Mouse (Mus musculus): ENCODE measurements around the gene Fads6. TPM values are rescaled to one million over a fixed set of nuclear protein-coding genes. Genes with fewer than 3 reads are reported as not detected.

Fads6 gene
- total and polyA plus RNA-seq, 2 experiments from 2014 or later: 1.6 to 10.2 TPM

GRCm38 (mm10) chr11:115243783-115244182 lies 53.7 kb downstream of the Fads6 start:
- TF ChIP-seq CTCF (IDR thresholded peaks at IDR 0.05): no peak
- 88% methylated on average over 12 of the region's 12 CpGs for WGBS

GRCm38 (mm10) chr11:115242746-115243145 lies 54.7 kb downstream of the Fads6 start:
- TF ChIP-seq CTCF (IDR thresholded peaks at IDR 0.05): no peak
- no peaks in the 10 kb centered on the region; the same call in none of the 2 replicates for H3K4me1 ChIP-seq (ENCODE audit: insufficient read depth, low read length)
- WGBS: 77% methylated on average over 3 of the region's 3 CpGs
- H3K36me3 ChIP-seq (ENCODE audit: insufficient read depth, low read length): peaks cover 31% of the 10 kb centered on the region
- H3K9ac ChIP-seq (replicated peaks; ENCODE audit: low read length, poor library complexity, severe bottlenecking): no peak overlapping the region
- no peak for DNase-seq (ENCODE audit: low spot score)
- no peaks in the 10 kb centered on the region for H3K27me3 ChIP-seq (ENCODE audit: insufficient read depth, low read length)
- no peak overlapping the region for H3K27ac ChIP-seq (ENCODE audit: low read depth, low read length)
- ATAC-seq (ENCODE audit: low FRiP score): no peak
- H3K4me3 ChIP-seq (ENCODE audit: low read depth, low read length): no peak overlapping the region
- no peaks in the 10 kb centered on the region for H3K9me3 ChIP-seq (ENCODE audit: low read length)
- no peak overlapping the region for H3K4me2 ChIP-seq (ENCODE audit: low read depth, low read length, poor library complexity, severe bottlenecking)

More at GRCm38 (mm10) chr11:115243783-115244182, 53.7 kb downstream of the Fads6 start:
- peaks cover 7% of the 10 kb centered on the region for H3K27me3 ChIP-seq (ENCODE audit: insufficient read depth, low read length)
- no peaks in the 10 kb centered on the region for H3K9me3 ChIP-seq (ENCODE audit: low read length)
- ATAC-seq (ENCODE audit: low FRiP score) (no peak), DNase-seq (ENCODE audit: low spot score) (no peak)
- H3K4me3 ChIP-seq (ENCODE audit: low read depth, low read length): no peak overlapping the region
- peaks cover 31% of the 10 kb centered on the region for H3K36me3 ChIP-seq (ENCODE audit: insufficient read depth, low read length)
- H3K27ac ChIP-seq (ENCODE audit: low read depth, low read length): no peak overlapping the region
- no peaks in the 10 kb centered on the region; the same call in none of the 2 replicates for H3K4me1 ChIP-seq (ENCODE audit: insufficient read depth, low read length)
- no peak overlapping the region for H3K4me2 ChIP-seq (ENCODE audit: low read depth, low read length, poor library complexity, severe bottlenecking)
- H3K9ac ChIP-seq (replicated peaks; ENCODE audit: low read length, poor library complexity, severe bottlenecking): no peak overlapping the region

GRCm38 (mm10) chr11:115241402-115241801 lies 56.1 kb downstream of the Fads6 start:
- no peak for ATAC-seq (ENCODE audit: low FRiP score)
- no peak for TF ChIP-seq CTCF (IDR thresholded peaks at IDR 0.05)
- Histone ChIP-seq H3K9me3 (ENCODE audit: low read length) (no peaks in the 10 kb centered on the region), H3K27ac (ENCODE audit: low read depth, low read length) (no peak overlapping the region), H3K9ac (replicated peaks; ENCODE audit: low read length, poor library complexity, severe bottlenecking) (no peak overlapping the region), H3K36me3 (ENCODE audit: insufficient read depth, low read length) (peaks cover 31% of the 10 kb centered on the region), H3K4me2 (ENCODE audit: low read depth, low read length, poor library complexity, severe bottlenecking) (no peak overlapping the region), H3K4me3 (ENCODE audit: low read depth, low read length) (no peak overlapping the region), H3K4me1 (ENCODE audit: insufficient read depth, low read length) (no peaks in the 10 kb centered on the region; the same call in 1 of the 2 replicates), H3K27me3 (ENCODE audit: insufficient read depth, low read length) (no peaks in the 10 kb centered on the region)
- DNase-seq (ENCODE audit: low spot score): no peak
- 81% methylated on average over 11 of the region's 11 CpGs for WGBS

- Histone ChIP-seq H3K9ac (replicated peaks; ENCODE audit: low read length, poor library complexity, severe bottlenecking) (no peak overlapping the region), H3K4me1 (ENCODE audit: insufficient read depth, low read length) (peaks cover 3% of the 10 kb centered on the region; the same call in 1 of the 2 replicates), H3K36me3 (ENCODE audit: insufficient read depth, low read length) (peaks cover 7% of the 10 kb centered on the region), H3K4me2 (ENCODE audit: low read depth, low read length, poor library complexity, severe bottlenecking) (no peak overlapping the region), H3K4me3 (ENCODE audit: low read depth, low read length) (no peak overlapping the region), H3K27me3 (ENCODE audit: insufficient read depth, low read length) (no peaks in the 10 kb centered on the region), H3K9me3 (ENCODE audit: low read length) (no peaks in the 10 kb centered on the region), H3K27ac (ENCODE audit: low read depth, low read length) (no peak overlapping the region)
- ATAC-seq (ENCODE audit: low FRiP score) (no peak), DNase-seq (ENCODE audit: low spot score) (no peak)
- 67% methylated on average over 5 of the region's 5 CpGs for WGBS
- TF ChIP-seq CTCF (IDR thresholded peaks at IDR 0.05): no peak
Observed at GRCm38 (mm10) chr11:115236570-115236969, 60.9 kb downstream of the Fads6 start.

DNA sequence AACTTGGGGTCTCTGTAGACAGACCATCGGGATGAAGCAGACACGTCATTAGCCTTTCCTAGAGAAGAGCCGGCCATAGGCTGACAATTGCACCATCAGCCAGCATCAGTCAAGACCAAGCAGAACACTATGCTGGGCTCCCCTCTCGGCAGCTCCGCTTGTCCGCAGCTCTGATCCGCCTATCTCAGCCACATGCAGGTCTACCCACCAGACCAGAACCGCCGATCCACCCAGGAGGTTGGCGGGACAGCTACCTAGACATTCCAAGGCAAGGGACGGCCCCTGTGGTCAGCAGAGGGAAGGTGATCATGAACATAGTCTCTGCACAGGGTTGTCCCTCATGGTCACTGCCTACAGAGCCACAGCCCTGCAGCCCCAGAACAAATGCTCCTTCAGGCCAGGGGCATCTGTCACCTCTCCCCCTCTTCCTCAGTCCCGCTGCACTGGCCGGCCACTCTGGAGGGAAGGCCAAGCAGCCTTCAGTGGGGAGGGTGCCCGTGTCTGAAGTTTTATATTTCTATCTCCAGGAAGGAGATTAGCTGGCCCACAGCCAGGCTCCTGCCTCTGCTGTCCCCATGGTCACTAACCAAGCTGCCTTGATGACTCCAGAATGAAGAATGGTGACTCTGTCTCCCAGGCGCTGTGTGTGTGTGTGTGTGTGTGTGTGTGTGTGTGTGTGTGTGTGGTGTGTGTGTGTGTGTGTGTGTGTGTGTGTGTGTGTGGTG lies 63.0 kb downstream of the Fads6 start:
- Histone ChIP-seq H3K9ac (replicated peaks; ENCODE audit: low read length, poor library complexity, severe bottlenecking) (no peak overlapping the region), H3K4me2 (ENCODE audit: low read depth, low read length, poor library complexity, severe bottlenecking) (no peak overlapping the region), H3K27ac (ENCODE audit: low read depth, low read length) (no peak overlapping the region), H3K36me3 (ENCODE audit: insufficient read depth, low read length) (no peaks in the 10 kb centered on the region), H3K4me3 (ENCODE audit: low read depth, low read length) (no peak overlapping the region), H3K4me1 (ENCODE audit: insufficient read depth, low read length) (peaks cover 3% of the 10 kb centered on the region; the same call in 1 of the 2 replicates), H3K27me3 (ENCODE audit: insufficient read depth, low read length) (no peaks in the 10 kb centered on the region), H3K9me3 (ENCODE audit: low read length) (no peaks in the 10 kb centered on the region)
- ATAC-seq (ENCODE audit: low FRiP score): no peak
- no peak for TF ChIP-seq CTCF (IDR thresholded peaks at IDR 0.05)
- DNase-seq (ENCODE audit: low spot score): peak; percentile 74
- WGBS: 71% methylated on average over 15 of the region's 15 CpGs

- Histone ChIP-seq H3K4me2 (ENCODE audit: low read depth, low read length, poor library complexity, severe bottlenecking) (no peak overlapping the region), H3K9ac (replicated peaks; ENCODE audit: low read length, poor library complexity, severe bottlenecking) (peak overlapping the region; percentile 13; the same call in 1 of the 2 replicates), H3K4me3 (ENCODE audit: low read depth, low read length) (no peak overlapping the region), H3K36me3 (ENCODE audit: insufficient read depth, low read length) (no peaks in the 10 kb centered on the region), H3K27me3 (ENCODE audit: insufficient read depth, low read length) (no peaks in the 10 kb centered on the region), H3K4me1 (ENCODE audit: insufficient read depth, low read length) (peaks cover 3% of the 10 kb centered on the region; the same call in 1 of the 2 replicates), H3K9me3 (ENCODE audit: low read length) (no peaks in the 10 kb centered on the region), H3K27ac (ENCODE audit: low read depth, low read length) (no peak overlapping the region)
- DNase-seq (ENCODE audit: low spot score) (peak; percentile 59), ATAC-seq (ENCODE audit: low FRiP score) (peak; percentile 63)
- TF ChIP-seq CTCF (IDR thresholded peaks at IDR 0.05): peak; percentile 57
- WGBS: 41% methylated on average over 20 of the region's 20 CpGs
Observed at GRCm38 (mm10) chr11:115233526-115234290, 63.8 kb downstream of the Fads6 start.
